Mouse (Mus musculus): Measurements from ENCODE around the gene Olfr139. TPM values are rescaled to one million over a fixed set of nuclear protein-coding genes. Genes with fewer than 3 reads are reported as not detected.

Gene Olfr139
- polyA plus RNA-seq (2015; fragmentation: Nextera tagmentation; extraction: Ambion mirVana) = not detected in 2 replicates

GRCm38 (mm10) chr11:74056451-74056850, at the start of gene Olfr139, which contains the start of gene Olfr399:
Olfr139 (minus strand) TSS chr11:74056551.
Olfr399 (minus strand) TSS chr11:74056615.
- Histone ChIP-seq H3K36me3 (no peaks in the 10 kb centered on the region), H3K9me3 (replicated peaks) (no peaks in the 10 kb centered on the region), H3K4me2 (no peak within 1 kb of the TSS), H3K9ac (no peak within 1 kb of the TSS), H3K4me1 (replicated peaks) (no peaks in the 10 kb centered on the region), H3K4me3 (no peak within 1 kb of the TSS), H3K27ac (no peak within 1 kb of the TSS), H3K27me3 (no peaks in the 10 kb centered on the region)
- no peak for ATAC-seq (replicated peaks; ENCODE audit: insufficient number of reproducible peaks, insufficient read depth, low FRiP score, low read depth)
- WGBS = 76% methylated on average over 2 of the region's 2 CpGs

DNA sequence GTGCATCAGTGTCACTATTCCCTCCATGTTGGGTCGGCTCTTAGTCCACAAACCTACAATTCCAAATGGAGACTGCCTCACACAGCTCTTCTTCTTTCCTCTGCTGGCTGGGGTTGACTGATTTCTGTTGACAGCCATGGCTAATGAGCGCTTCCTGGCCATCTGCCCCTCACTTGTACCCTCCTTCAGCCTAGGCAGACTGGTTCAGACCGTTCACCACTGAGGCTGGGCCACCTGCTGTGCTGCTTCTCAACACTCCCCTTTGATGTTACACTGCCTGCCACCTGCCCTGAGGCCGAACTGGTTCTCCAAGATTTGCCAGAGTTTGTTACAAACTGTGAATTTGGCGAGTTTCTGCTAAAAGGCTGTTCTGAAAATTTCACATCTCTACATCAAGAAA, 48.7 kb upstream of the Olfr139 start:
- H3K9ac ChIP-seq = no peak overlapping the region
- peaks cover 7% of the 10 kb centered on the region; the same call in 1 of the 2 replicates for H3K9me3 ChIP-seq (replicated peaks)
- H3K4me3 ChIP-seq = no peak overlapping the region
- no peaks in the 10 kb centered on the region for H3K36me3 ChIP-seq
- H3K27ac ChIP-seq = no peak overlapping the region
- H3K4me1 ChIP-seq (replicated peaks) = no peaks in the 10 kb centered on the region
- WGBS = 27% methylated on average over 5 of the region's 5 CpGs
- H3K27me3 ChIP-seq = no peaks in the 10 kb centered on the region
- ATAC-seq (replicated peaks; ENCODE audit: insufficient number of reproducible peaks, insufficient read depth, low FRiP score, low read depth) = no peak
- no peak overlapping the region for H3K4me2 ChIP-seq

- Histone ChIP-seq H3K9me3 (replicated peaks) (no peaks in the 10 kb centered on the region), H3K27me3 (no peaks in the 10 kb centered on the region), H3K4me3 (no peak overlapping the region), H3K9ac (no peak overlapping the region), H3K4me1 (replicated peaks) (no peaks in the 10 kb centered on the region), H3K27ac (no peak overlapping the region), H3K36me3 (no peaks in the 10 kb centered on the region), H3K4me2 (no peak overlapping the region)
- 35% methylated on average over 2 of the region's 2 CpGs for WGBS
- ATAC-seq (replicated peaks; ENCODE audit: insufficient number of reproducible peaks, insufficient read depth, low FRiP score, low read depth) = no peak
Measured at GRCm38 (mm10) chr11:74101507-74101906, 45.2 kb upstream of the Olfr139 start.

DNA sequence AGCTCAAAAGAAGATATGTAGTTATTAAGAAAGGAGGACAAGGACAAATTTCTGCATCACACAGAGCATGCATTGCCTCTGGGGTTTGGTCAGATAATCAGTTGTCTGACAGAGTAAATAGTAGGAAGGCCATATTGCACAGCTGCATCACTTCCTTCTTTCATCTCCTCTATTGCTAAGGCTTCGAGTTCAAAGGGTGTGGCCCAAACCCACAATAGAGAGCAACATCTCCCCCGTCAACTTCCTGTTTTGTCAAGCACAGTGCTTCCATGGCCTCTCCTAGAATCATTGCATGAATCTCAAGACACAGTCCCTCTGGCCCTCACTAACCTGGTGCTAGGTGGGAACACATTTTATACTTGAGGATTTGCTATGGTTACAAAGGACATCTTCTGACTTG, 44.4 kb upstream of the Olfr139 start:
- Histone ChIP-seq H3K27me3 (no peaks in the 10 kb centered on the region), H3K36me3 (no peaks in the 10 kb centered on the region), H3K27ac (no peak overlapping the region), H3K4me2 (no peak overlapping the region), H3K4me1 (replicated peaks) (no peaks in the 10 kb centered on the region), H3K9me3 (replicated peaks) (no peaks in the 10 kb centered on the region), H3K9ac (no peak overlapping the region), H3K4me3 (no peak overlapping the region)
- 61% methylated on average over 2 of the region's 2 CpGs for WGBS
- ATAC-seq (replicated peaks; ENCODE audit: insufficient number of reproducible peaks, insufficient read depth, low FRiP score, low read depth) = no peak

- no peak within 1 kb of the TSS for H3K9ac ChIP-seq
- no peaks in the 10 kb centered on the region for H3K4me1 ChIP-seq (replicated peaks)
- ATAC-seq (replicated peaks; ENCODE audit: insufficient number of reproducible peaks, insufficient read depth, low FRiP score, low read depth) = no peak
- H3K27ac ChIP-seq = no peak within 1 kb of the TSS
- no peak within 1 kb of the TSS for H3K4me3 ChIP-seq
- 87% methylated on average over 1 of the region's 1 CpGs for WGBS
- H3K27me3 ChIP-seq = no peaks in the 10 kb centered on the region
- H3K4me2 ChIP-seq = no peak within 1 kb of the TSS
- H3K9me3 ChIP-seq (replicated peaks) = no peaks in the 10 kb centered on the region
- H3K36me3 ChIP-seq = no peaks in the 10 kb centered on the region
Measured at GRCm38 (mm10) chr11:74069655-74070054, 13.3 kb upstream of the Olfr139 start, which contains the start of gene Zfp616. Zfp616 (plus strand) TSS chr11:74069955.

- H3K9ac ChIP-seq = no peak overlapping the region
- H3K27me3 ChIP-seq = no peaks in the 10 kb centered on the region
- no peak overlapping the region for H3K4me3 ChIP-seq
- no peaks in the 10 kb centered on the region for H3K4me1 ChIP-seq (replicated peaks)
- 54% methylated on average over 3 of the region's 3 CpGs for WGBS
- no peak overlapping the region for H3K4me2 ChIP-seq
- H3K9me3 ChIP-seq (replicated peaks) = no peaks in the 10 kb centered on the region
- H3K36me3 ChIP-seq = no peaks in the 10 kb centered on the region
- no peak overlapping the region for H3K27ac ChIP-seq
- no peak for ATAC-seq (replicated peaks; ENCODE audit: insufficient number of reproducible peaks, insufficient read depth, low FRiP score, low read depth)
Measured at GRCm38 (mm10) chr11:74051347-74051746, 5.0 kb downstream of the Olfr139 start.

Other genes starting within 250 kb of the Olfr139 start
- gene Olfr392, start 239.5 kb downstream of the Olfr139 start, polyA plus RNA-seq (2015; fragmentation: Nextera tagmentation; extraction: Ambion mirVana) = not detected in 2 replicates
- not detected in 2 replicates for gene Olfr393, start 205.1 kb downstream of the Olfr139 start, polyA plus RNA-seq (2015; fragmentation: Nextera tagmentation; extraction: Ambion mirVana)
- not detected in 2 replicates for gene Olfr394, start 165.8 kb downstream of the Olfr139 start, polyA plus RNA-seq (2015; fragmentation: Nextera tagmentation; extraction: Ambion mirVana)
- gene Olfr395, start 147.3 kb downstream of the Olfr139 start, polyA plus RNA-seq (2015; fragmentation: Nextera tagmentation; extraction: Ambion mirVana) = not detected in 2 replicates
- gene Olfr23, start 119.9 kb downstream of the Olfr139 start, polyA plus RNA-seq (2015; fragmentation: Nextera tagmentation; extraction: Ambion mirVana) = not detected in 2 replicates
- not detected in 2 replicates for gene Olfr397, start 95.7 kb downstream of the Olfr139 start, polyA plus RNA-seq (2015; fragmentation: Nextera tagmentation; extraction: Ambion mirVana)
- gene Olfr398, start 66.1 kb downstream of the Olfr139 start, polyA plus RNA-seq (2015; fragmentation: Nextera tagmentation; extraction: Ambion mirVana) = not detected in 2 replicates
- gene Olfr399, start 64 bp upstream of the Olfr139 start, polyA plus RNA-seq (2015; fragmentation: Nextera tagmentation; extraction: Ambion mirVana) = not detected in 2 replicates
- not detected in 2 replicates for gene Zfp616, start 13.4 kb upstream of the Olfr139 start, polyA plus RNA-seq (2015; fragmentation: Nextera tagmentation; extraction: Ambion mirVana)
- gene Olfr401, start 57.2 kb upstream of the Olfr139 start, polyA plus RNA-seq (2015; fragmentation: Nextera tagmentation; extraction: Ambion mirVana) = not detected in 2 replicates
- gene Olfr402, start 97.0 kb upstream of the Olfr139 start, polyA plus RNA-seq (2015; fragmentation: Nextera tagmentation; extraction: Ambion mirVana) = not detected in 2 replicates
- gene Olfr403, start 129.7 kb upstream of the Olfr139 start, polyA plus RNA-seq (2015; fragmentation: Nextera tagmentation; extraction: Ambion mirVana) = not detected in 2 replicates
- gene Olfr43, start 154.8 kb upstream of the Olfr139 start, polyA plus RNA-seq (2015; fragmentation: Nextera tagmentation; extraction: Ambion mirVana) = not detected in 2 replicates
- gene Olfr406, start 203.3 kb upstream of the Olfr139 start, polyA plus RNA-seq (2015; fragmentation: Nextera tagmentation; extraction: Ambion mirVana) = not detected in 2 replicates
- gene Olfr59, start 227.2 kb upstream of the Olfr139 start, polyA plus RNA-seq (2015; fragmentation: Nextera tagmentation; extraction: Ambion mirVana) = not detected in 2 replicates

Data from heart, embryonic 15.5 days (tissue).